Mouse (Mus musculus) MEL (cell line): Measurements from ENCODE around the gene Izumo4. TPM values are rescaled to one million over a fixed set of nuclear protein-coding genes. Genes with fewer than 3 reads are reported as not detected.

Source experiments
- DNase-seq: peaks from one replicate; pipeline ENCODE4 v3.0.0; 2011; ENCODE audit warnings: low read depth, low spot score
- H3K27ac ChIP-seq: 2 replicates; pipeline ENCODE4 v1.5.1; 2012; ENCODE audit warnings: low read depth, mild to moderate bottlenecking, control low read depth, low read length, moderate library complexity; ENCODE audit not compliant: control insufficient read depth
- H3K27me3 ChIP-seq, 2 experiments: fragments of 150-350 bp in 1 of 2; sonication (generic) in 1 of 2; 2 replicates each; pipeline ENCODE4 v1.6.1; 2012; ENCODE audit warnings: low read length in 2 of 2, mild to moderate bottlenecking in 2 of 2, improper control_type of control experiment in 1 of 2, moderate library complexity in 1 of 2; ENCODE audit not compliant: insufficient read depth in 2 of 2, control insufficient read depth in 1 of 2
- H3K36me3 ChIP-seq, 2 experiments: 2 replicates each; pipeline ENCODE4 v1.6.1; 2012 to 2014; ENCODE audit warnings: low read length in 2 of 2, improper control_type of control experiment in 1 of 2, inconsistent platforms in 1 of 2, mild to moderate bottlenecking in 1 of 2; ENCODE audit not compliant: insufficient read depth in 2 of 2, control insufficient read depth in 1 of 2
- H3K4me1 ChIP-seq, 2 experiments: fragments of 150-350 bp in 1 of 2; sonication (generic) in 1 of 2; 2 replicates each; pipeline ENCODE4 v1.6.1; 2012; ENCODE audit warnings: low read length in 2 of 2, improper control_type of control experiment in 1 of 2, mild to moderate bottlenecking in 1 of 2; ENCODE audit not compliant: insufficient read depth in 2 of 2, control insufficient read depth in 1 of 2
- H3K4me3 ChIP-seq, 2 experiments: fragments of 150-350 bp in 1 of 2; sonication (generic) in 1 of 2; 2 replicates each; pipeline ENCODE4 v1.5.1; 2012; ENCODE audit warnings: low read depth in 2 of 2, low read length in 2 of 2, mild to moderate bottlenecking in 2 of 2, moderate library complexity in 2 of 2, control low read depth in 1 of 2, improper control_type of control experiment in 1 of 2; ENCODE audit not compliant: control insufficient read depth in 1 of 2, insufficient read depth in 1 of 2
- H3K79me2 ChIP-seq: 2 replicates; pipeline ENCODE4 v1.6.1; 2012; ENCODE audit warnings: mild to moderate bottlenecking, low read length, moderate library complexity; ENCODE audit not compliant: control insufficient read depth, poor library complexity, insufficient read depth
- H3K9ac ChIP-seq: 2 replicates; pipeline ENCODE4 v1.6.1; 2012; ENCODE audit warnings: low read depth, mild to moderate bottlenecking, control low read depth, low read length, moderate library complexity; ENCODE audit not compliant: control insufficient read depth, poor library complexity, severe bottlenecking
- H3K9me3 ChIP-seq: fragments of 150-350 bp; sonication (generic); replicated peaks from 2 replicates; pipeline ENCODE4 v1.6.1; 2012; ENCODE audit warnings: mild to moderate bottlenecking, low read length, improper control_type of control experiment, moderate library complexity; ENCODE audit not compliant: insufficient read depth
- BHLHE40 ChIP-seq: IDR thresholded peaks from 2 replicates; pipeline ENCODE4 v1.6.1; 2012; ENCODE audit warnings: low read depth, mild to moderate bottlenecking, inconsistent platforms, low read length, improper control_type of control experiment, borderline replicate concordance
- CHD1 ChIP-seq: IDR thresholded peaks from 2 replicates; pipeline ENCODE4 v1.6.1; 2012; ENCODE audit warnings: low read depth, mild to moderate bottlenecking, inconsistent platforms, low read length, improper control_type of control experiment
- CHD2 ChIP-seq: IDR thresholded peaks from 2 replicates; pipeline ENCODE4 v1.6.1; 2011; ENCODE audit warnings: low read length, improper control_type of control experiment
- CTCF ChIP-seq, 3 experiments: IDR thresholded peaks in 2 of 3; conservative IDR thresholded peaks in 1 of 3; 2 replicates each; pipeline ENCODE4 v1.5.1; 2011 to 2012; ENCODE audit warnings: low read length in 3 of 3, low read depth in 2 of 3, mild to moderate bottlenecking in 2 of 3, improper control_type of control experiment in 1 of 3, inconsistent platforms in 1 of 3, mixed read lengths in 1 of 3, moderate library complexity in 1 of 3; ENCODE audit not compliant: control insufficient read depth in 1 of 3, insufficient read depth in 1 of 3, poor library complexity in 1 of 3, severe bottlenecking in 1 of 3
- ELF1 ChIP-seq: IDR thresholded peaks from 2 replicates; pipeline ENCODE4 v1.6.1; 2014; ENCODE audit warnings: low read depth, mild to moderate bottlenecking, inconsistent platforms, low read length, improper control_type of control experiment, moderate library complexity
- EP300 ChIP-seq, 2 experiments: IDR thresholded peaks; 2 replicates each; pipeline ENCODE4 v1.6.1; 2011; ENCODE audit warnings: improper control_type of control experiment in 2 of 2, low read length in 2 of 2, low read depth in 1 of 2, mild to moderate bottlenecking in 1 of 2
- ETS1 ChIP-seq: IDR thresholded peaks from 2 replicates; pipeline ENCODE4 v1.6.1; 2012; ENCODE audit warnings: low read depth, mild to moderate bottlenecking, inconsistent platforms, low read length, improper control_type of control experiment, moderate library complexity
- GABPA ChIP-seq: IDR thresholded peaks from 2 replicates; pipeline ENCODE4 v1.6.1; 2012; ENCODE audit warnings: low read depth, mild to moderate bottlenecking, inconsistent platforms, low read length, improper control_type of control experiment, moderate library complexity
- GATA1 ChIP-seq: IDR thresholded peaks from 2 replicates; pipeline ENCODE4 v1.6.1; 2011; ENCODE audit warnings: low read depth, low read length, improper control_type of control experiment
- HCFC1 ChIP-seq: IDR thresholded peaks from 2 replicates; pipeline ENCODE4 v1.6.1; 2012; ENCODE audit warnings: low read depth, mild to moderate bottlenecking, inconsistent platforms, low read length, improper control_type of control experiment, moderate library complexity
- JUND ChIP-seq: IDR thresholded peaks from 2 replicates; pipeline ENCODE4 v1.6.1; 2011; ENCODE audit warnings: low read depth, mild to moderate bottlenecking, improper control_type of control experiment, low read length
- KAT2A ChIP-seq: conservative IDR thresholded peaks from 2 replicates; pipeline ENCODE4 v1.6.1; 2012; ENCODE audit warnings: low read depth, low read length, improper control_type of control experiment, inconsistent platforms
- MAFK ChIP-seq: IDR thresholded peaks from 2 replicates; pipeline ENCODE4 v1.6.1; 2011; ENCODE audit warnings: low read depth, mild to moderate bottlenecking, low read length, improper control_type of control experiment, borderline replicate concordance
- MAX ChIP-seq: IDR thresholded peaks from 2 replicates; pipeline ENCODE4 v1.6.1; 2011; ENCODE audit warnings: low read length, improper control_type of control experiment
- MAZ ChIP-seq: IDR thresholded peaks from 2 replicates; pipeline ENCODE4 v1.6.1; 2012; ENCODE audit warnings: low read depth, mild to moderate bottlenecking, inconsistent platforms, low read length, improper control_type of control experiment
- MEF2A ChIP-seq: IDR thresholded peaks from 2 replicates; pipeline ENCODE4 v1.6.1; 2014; ENCODE audit warnings: low read depth, mild to moderate bottlenecking, inconsistent platforms, low read length, improper control_type of control experiment; ENCODE audit not compliant: poor library complexity, insufficient replicate concordance, severe bottlenecking; ENCODE audit errors: extremely low read depth
- MXI1 ChIP-seq: IDR thresholded peaks from 2 replicates; pipeline ENCODE4 v1.6.1; 2011; ENCODE audit warnings: mild to moderate bottlenecking, low read depth, low read length, improper control_type of control experiment
- MYB ChIP-seq: IDR thresholded peaks from 2 replicates; pipeline ENCODE4 v1.6.1; 2011; ENCODE audit warnings: mild to moderate bottlenecking, low read depth, low read length, improper control_type of control experiment
- NELFE ChIP-seq: IDR thresholded peaks from 2 replicates; pipeline ENCODE4 v1.6.1; 2011; ENCODE audit warnings: low read depth, low read length, improper control_type of control experiment
- POLR2A ChIP-seq, 2 experiments: IDR thresholded peaks; 2 replicates each; pipeline ENCODE4 v1.6.1; 2011 to 2012; ENCODE audit warnings: low read length in 2 of 2, mild to moderate bottlenecking in 2 of 2, control low read depth in 1 of 2, improper control_type of control experiment in 1 of 2, low read depth in 1 of 2, moderate library complexity in 1 of 2; ENCODE audit not compliant: control insufficient read depth in 1 of 2, insufficient read depth in 1 of 2, poor library complexity in 1 of 2
- POLR2AphosphoS2 ChIP-seq: IDR thresholded peaks from 2 replicates; pipeline ENCODE4 v1.6.1; 2011; ENCODE audit warnings: low read length, improper control_type of control experiment
- POLR2AphosphoS5 ChIP-seq: IDR thresholded peaks from 2 replicates; pipeline ENCODE4 v1.6.1; 2012; ENCODE audit warnings: low read depth, borderline replicate concordance, mild to moderate bottlenecking, inconsistent platforms, low read length, moderate library complexity, mixed read lengths
- RAD21 ChIP-seq: IDR thresholded peaks from 2 replicates; pipeline ENCODE4 v1.6.1; 2011; ENCODE audit warnings: mild to moderate bottlenecking, low read depth, low read length, improper control_type of control experiment
- RCOR1 ChIP-seq: IDR thresholded peaks from 2 replicates; pipeline ENCODE4 v1.6.1; 2012; ENCODE audit warnings: low read depth, mild to moderate bottlenecking, inconsistent platforms, low read length, improper control_type of control experiment
- SIN3A ChIP-seq: IDR thresholded peaks from 2 replicates; pipeline ENCODE4 v1.6.1; 2012; ENCODE audit warnings: low read length, improper control_type of control experiment, inconsistent platforms
- SMC3 ChIP-seq: IDR thresholded peaks from 2 replicates; pipeline ENCODE4 v1.6.1; 2011; ENCODE audit warnings: low read depth, low read length, improper control_type of control experiment
- TAL1 ChIP-seq: IDR thresholded peaks from 2 replicates; pipeline ENCODE4 v1.6.1; 2012; ENCODE audit warnings: mild to moderate bottlenecking, inconsistent platforms, low read length, moderate library complexity, mixed read lengths
- TBP ChIP-seq: IDR thresholded peaks from 2 replicates; pipeline ENCODE4 v1.8.0; 2011; ENCODE audit warnings: low read depth, low read length, improper control_type of control experiment
- TCF12 ChIP-seq: IDR thresholded peaks from 2 replicates; pipeline ENCODE4 v1.6.1; 2014; ENCODE audit warnings: low read depth, mild to moderate bottlenecking, inconsistent platforms, low read length, improper control_type of control experiment, moderate library complexity
- UBTF ChIP-seq: IDR thresholded peaks from 2 replicates; pipeline ENCODE4 v1.6.1; 2012; ENCODE audit warnings: low read depth, mild to moderate bottlenecking, inconsistent platforms, low read length, improper control_type of control experiment, moderate library complexity, borderline replicate concordance; ENCODE audit not compliant: insufficient read depth
- USF1 ChIP-seq: IDR thresholded peaks from 2 replicates; pipeline ENCODE4 v1.6.1; 2014; ENCODE audit warnings: low read depth, mild to moderate bottlenecking, inconsistent platforms, low read length, improper control_type of control experiment, moderate library complexity
- USF2 ChIP-seq, 2 experiments: IDR thresholded peaks; 2 replicates each; pipeline ENCODE4 v1.6.1; 2011 to 2012; ENCODE audit warnings: improper control_type of control experiment in 2 of 2, low read length in 2 of 2, borderline replicate concordance in 1 of 2, inconsistent platforms in 1 of 2, low read depth in 1 of 2, mild to moderate bottlenecking in 1 of 2; ENCODE audit not compliant: insufficient read depth in 1 of 2
- ZC3H11A ChIP-seq: IDR thresholded peaks from 2 replicates; pipeline ENCODE4 v1.6.1; 2012; ENCODE audit warnings: low read depth, mild to moderate bottlenecking, inconsistent platforms, low read length, improper control_type of control experiment
- ZKSCAN1 ChIP-seq: IDR thresholded peaks from 2 replicates; pipeline ENCODE4 v1.6.1; 2012; ENCODE audit warnings: low read depth, mild to moderate bottlenecking, inconsistent platforms, low read length, improper control_type of control experiment, moderate library complexity
- ZNF384 ChIP-seq: IDR thresholded peaks from 2 replicates; pipeline ENCODE4 v1.6.1; 2012; ENCODE audit warnings: low read depth, mild to moderate bottlenecking, inconsistent platforms, low read length, improper control_type of control experiment
- polyA plus RNA-seq, 2 experiments: library from polyadenylated mRNA; stranded (reverse) in 1 of 2; unstranded in 1 of 2; fragments of >175 nt in 1 of 2; fragments of >200 nt in 1 of 2; gene quantifications; 2 replicates each; pipeline versions ENCODE4 v1.2.1 to v1.2.4; 2012; ENCODE audit warnings: low replicate concordance in 2 of 2, low read depth in 1 of 2; ENCODE audit not compliant: insufficient read length in 2 of 2, insufficient read depth in 1 of 2, missing spikeins in 1 of 2
- total RNA-seq: library from RNA; depleted of rRNA; stranded (reverse); fragments of 300-350 nt; gene quantifications from 2 replicates; pipeline ENCODE4 v1.2.3, GENCODE M21; 2012

Izumo4 gene
- total and polyA plus RNA-seq, 3 experiments: 1.0 to 3.8 TPM; not detected in 1

- no peaks in the 10 kb centered on the region for H3K27me3 ChIP-seq
- TF ChIP-seq USF1: no peak
- TF ChIP-seq NELFE: peak; percentile 36; the same call in 1 of the 2 replicates
- no peak for TF ChIP-seq ZKSCAN1
- 0 out of 2 replicates have a peak, but pooled peaks have one; percentile 30 for TF ChIP-seq MXI1
- TF ChIP-seq USF2 (IDR thresholded peaks at IDR 0.05; ENCODE audit: borderline replicate concordance in 1 of 2, insufficient read depth in 1 of 2, low read depth in 1 of 2, low read length in 2 of 2): no peak
- no peak for TF ChIP-seq CTCF (IDR thresholded peaks at IDR 0.05 in 2 of 3, conservative IDR thresholded peaks at IDR 0.05 in 1 of 3; ENCODE audit: control insufficient read depth in 1 of 3, insufficient read depth in 1 of 3, low read depth in 2 of 3, low read length in 3 of 3, poor library complexity in 1 of 3, severe bottlenecking in 1 of 3)
- TF ChIP-seq KAT2A: no peak
- no peak for TF ChIP-seq GABPA
- TF ChIP-seq POLR2AphosphoS2: no peak
- TF ChIP-seq POLR2AphosphoS5: no peak
- peak in 1 of 2 experiments; percentile 47; a peak in 1 of 4 replicates for TF ChIP-seq POLR2A (IDR thresholded peaks at IDR 0.05; ENCODE audit: control insufficient read depth in 1 of 2, insufficient read depth in 1 of 2, low read depth in 1 of 2, low read length in 2 of 2, poor library complexity in 1 of 2)
- no peak for TF ChIP-seq ZNF384
- no peak for TF ChIP-seq CHD2
- no peak; the same call in 1 of the 2 replicates for TF ChIP-seq HCFC1
- TF ChIP-seq ZC3H11A: no peak
- TF ChIP-seq RAD21: no peak
- no peak for TF ChIP-seq CHD1
- TF ChIP-seq ETS1: peak; percentile 50; the same call in 1 of the 2 replicates
- TF ChIP-seq MAX: no peak
- peak; percentile 49 to 80 for TF ChIP-seq EP300 (IDR thresholded peaks at IDR 0.05; ENCODE audit: low read depth in 1 of 2, low read length in 2 of 2)
- no peak for TF ChIP-seq TAL1
- TF ChIP-seq GATA1: peak; percentile 26; the same call in 1 of the 2 replicates
- no peak for TF ChIP-seq TCF12
- peak; percentile 84 for TF ChIP-seq MYB
- TF ChIP-seq SIN3A: peak; percentile 57; the same call in 1 of the 2 replicates
- TF ChIP-seq TBP: peak; percentile 85
- TF ChIP-seq MEF2A: no peak
- no peak for TF ChIP-seq MAFK
- TF ChIP-seq MAZ: 0 out of 2 replicates have a peak, but pooled peaks have one; percentile 13
- TF ChIP-seq UBTF: 0 out of 2 replicates have a peak, but pooled peaks have one; percentile 45
- TF ChIP-seq ELF1: no peak
- TF ChIP-seq SMC3: no peak
- 0 out of 2 replicates have a peak, but pooled peaks have one; percentile 21 for TF ChIP-seq BHLHE40
- no peak for TF ChIP-seq RCOR1
- TF ChIP-seq JUND: no peak
- TF ChIP-seq, all 39 proteins: peak for 12
- H3K9me3 ChIP-seq: no peaks in the 10 kb centered on the region
- peaks cover 0 to 60% of the 10 kb centered on the region in 2 experiments; a peak in 2 of 4 replicates for H3K36me3 ChIP-seq
- H3K79me2 ChIP-seq: peaks cover 4% of the 10 kb centered on the region
- peaks cover 40 to 81% of the 10 kb centered on the region in 2 experiments for H3K4me1 ChIP-seq
- H3K9ac ChIP-seq: peak overlapping the region; percentile 63
- peak; percentile 68 for DNase-seq
- H3K27ac ChIP-seq: peak overlapping the region; percentile 94
- peak overlapping the region; percentile 5 to 13; a peak in 3 of 4 replicates for H3K4me3 ChIP-seq
Observed at GRCm38 (mm10) chr10:80696502-80697392, 5.2 kb upstream of the Izumo4 start.
